In genomic region chr9:78208956-78209355, GRCm38 (mm10) we compare ENCODE assay signal across 38 mouse cellular contexts. TPM values are rescaled to one million over a fixed set of nuclear protein-coding genes. Genes with fewer than 3 reads are reported as not detected.
"Had no signal": no experiment of that assay in that cellular context is flagged by ENCODE, and none has a peak within 500 bp of the region (broad histone marks: within the 10 kb centered on the region; RNA-seq: fewer than 3 reads in every experiment).

No protein-coding gene starts in this region.

- H3K36me3 ChIP-seq: forebrain, embryonic 12.5 days; forebrain, embryonic 15.5 days had no signal

- H3K9ac ChIP-seq: embryonic facial prominence, embryonic 12.5 days; embryonic facial prominence, embryonic 13.5 days; embryonic facial prominence, embryonic 15.5 days; forebrain, embryonic 12.5 days; forebrain, embryonic 13.5 days; forebrain, embryonic 15.5 days; forebrain, postnatal 0 days had no signal

- H3K4me1 ChIP-seq: embryonic facial prominence, embryonic 12.5 days; forebrain, embryonic 10.5 days; forebrain, embryonic 12.5 days; forebrain, embryonic 13.5 days; forebrain, embryonic 15.5 days had no signal

- H3K4me3 ChIP-seq: embryonic facial prominence, embryonic 10.5 days; embryonic facial prominence, embryonic 12.5 days; embryonic facial prominence, embryonic 13.5 days; embryonic facial prominence, embryonic 15.5 days; erythroblast, embryonic 14.5 days; forebrain, embryonic 10.5 days; forebrain, embryonic 12.5 days; forebrain, embryonic 13.5 days; forebrain, embryonic 15.5 days; gastrocnemius, adult 2 months; heart, adult 2 months had no signal

- ATAC-seq: forebrain, embryonic 13.5 days; forebrain, embryonic 14.5 days; forebrain, embryonic 15.5 days; forebrain, embryonic 16.5 days; forebrain, postnatal 0 days had no signal

- H3K27ac ChIP-seq: embryonic facial prominence, embryonic 10.5 days; embryonic facial prominence, embryonic 12.5 days; embryonic facial prominence, embryonic 13.5 days; embryonic facial prominence, embryonic 15.5 days; forebrain, embryonic 10.5 days; forebrain, embryonic 12.5 days; forebrain, embryonic 13.5 days; forebrain, embryonic 15.5 days; gastrocnemius, adult 2 months; heart, adult 2 months had no signal

- H3K27me3 ChIP-seq: embryonic facial prominence, embryonic 12.5 days; embryonic facial prominence, embryonic 13.5 days; embryonic facial prominence, embryonic 15.5 days; forebrain, embryonic 12.5 days; forebrain, embryonic 13.5 days; forebrain, embryonic 15.5 days had no signal

- DNase-seq: cerebellum, adult 2 months; cerebellum, adult 8-10 months; cerebellum, adult 9-10 months; cerebellum, adult 9-11 months; cerebellum, postnatal 10 days; cerebellum, postnatal 14 days; cerebellum, postnatal 25 days; cerebellum, postnatal 36 days; embryo, embryonic 11 days; forebrain, postnatal 0 days; gastrocnemius, adult 2 months; gastrocnemius, postnatal 10 days; gastrocnemius, postnatal 14 days; gastrocnemius, postnatal 25 days; gastrocnemius, postnatal 36 days; heart, adult 18-20 months; heart, adult 2 months had no signal

- H3K4me2 ChIP-seq: embryonic facial prominence, embryonic 12.5 days; embryonic facial prominence, embryonic 13.5 days; embryonic facial prominence, embryonic 15.5 days; forebrain, embryonic 12.5 days; forebrain, embryonic 13.5 days; forebrain, embryonic 15.5 days had no signal

- H3K9me3 ChIP-seq: embryonic facial prominence, embryonic 10.5 days; embryonic facial prominence, embryonic 12.5 days; embryonic facial prominence, embryonic 13.5 days; embryonic facial prominence, embryonic 15.5 days; forebrain, embryonic 10.5 days; forebrain, embryonic 12.5 days; forebrain, embryonic 13.5 days; forebrain, embryonic 15.5 days had no signal

RNA-seq across cellular contexts. Expression of gene Gsta1, which starts 21.5 kb away (rescaled TPM):
- total RNA-seq: common myeloid progenitor, adult 5-6 weeks; forebrain, postnatal 0 days; gastrocnemius, adult 18-20 months; gastrocnemius, adult 8-10 months; gastrocnemius, postnatal 10 days; gastrocnemius, postnatal 14 days; gastrocnemius, postnatal 25 days; gastrocnemius, postnatal 36 days; gastrocnemius, postnatal 4 days; granulocyte monocyte progenitor cell, adult 5-6 weeks had no signal
- polyA plus RNA-seq: cerebellum, adult 2 months; cortical plate, adult 2 months; embryonic facial prominence, embryonic 10.5 days; embryonic facial prominence, embryonic 11.5 days; embryonic facial prominence, embryonic 12.5 days; erythroblast, embryonic 14.5 days; forebrain, embryonic 10.5 days; forebrain, embryonic 11.5 days; forebrain, embryonic 12.5 days; forebrain, embryonic 13.5 days; forebrain, embryonic 14.5 days; forebrain, embryonic 15.5 days; forebrain, embryonic 16.5 days; forebrain, postnatal 0 days; frontal cortex, adult 2 months; gonadal fat pad, adult 2 months had no signal

RNA-seq across cellular contexts. Expression of gene Gm3776, which starts 48.0 kb away (rescaled TPM):
- total RNA-seq: common myeloid progenitor, adult 5-6 weeks; forebrain, postnatal 0 days; gastrocnemius, adult 2 months; gastrocnemius, adult 8-10 months; gastrocnemius, postnatal 10 days; gastrocnemius, postnatal 14 days; gastrocnemius, postnatal 25 days; gastrocnemius, postnatal 36 days; gastrocnemius, postnatal 4 days; granulocyte monocyte progenitor cell, adult 5-6 weeks had no signal
- polyA plus RNA-seq: cerebellum, adult 2 months; cortical plate, adult 2 months; embryonic facial prominence, embryonic 10.5 days; embryonic facial prominence, embryonic 11.5 days; embryonic facial prominence, embryonic 13.5 days; erythroblast, embryonic 14.5 days; forebrain, embryonic 10.5 days; forebrain, embryonic 11.5 days; forebrain, embryonic 12.5 days; forebrain, embryonic 13.5 days; forebrain, embryonic 14.5 days; forebrain, embryonic 15.5 days; forebrain, embryonic 16.5 days; forebrain, postnatal 0 days; frontal cortex, adult 2 months; gonadal fat pad, adult 2 months had no signal
